Mouse (Mus musculus) lung, embryonic 16.5 days (tissue): ENCODE measurements at regions not wholly inside any gene's neighbourhood (a gene's known extent, or its start where the extent isn't known, plus 50 kb on each side); places are given as distances from the start of the nearest gene placed in this dataset.

Experiments
- ATAC-seq: fragments of 200-750 bp; cut with Nextera tagmentation; 2 replicates; pipeline ENCODE4 v1.8.0; 2017; ENCODE audit warnings: low read depth, mild to moderate bottlenecking, moderate library complexity
- H3K27ac ChIP-seq: fragments of 300-500 bp; sonication (generic); 2 replicates; pipeline ENCODE4 v1.5.1; 2014; ENCODE audit warnings: mild to moderate bottlenecking, control low read depth, low read length
- H3K27me3 ChIP-seq: fragments of 300-500 bp; sonication (generic); 2 replicates; pipeline ENCODE4 v1.6.1; 2014; ENCODE audit warnings: low read depth, low read length, mixed read lengths; ENCODE audit not compliant: control insufficient read depth, insufficient read depth
- H3K36me3 ChIP-seq: fragments of 300-500 bp; sonication (generic); 2 replicates; pipeline ENCODE4 v1.6.1; 2014; ENCODE audit warnings: low read length; ENCODE audit not compliant: control insufficient read depth, insufficient read depth
- H3K4me1 ChIP-seq: fragments of 300-500 bp; sonication (generic); replicated peaks from 2 replicates; pipeline ENCODE4 v1.6.1; 2014; ENCODE audit warnings: low read length, mixed read lengths; ENCODE audit not compliant: control insufficient read depth, insufficient read depth
- H3K4me2 ChIP-seq: fragments of 300-500 bp; sonication (generic); 2 replicates; pipeline ENCODE4 v1.6.1; 2014; ENCODE audit warnings: low read depth, low read length, control low read depth
- H3K4me3 ChIP-seq: fragments of 300-500 bp; sonication (generic); 2 replicates; pipeline ENCODE4 v1.5.1; 2014; ENCODE audit warnings: mild to moderate bottlenecking, low read length, control low read depth
- H3K9ac ChIP-seq: fragments of 300-500 bp; sonication (generic); 2 replicates; pipeline ENCODE4 v1.6.1; 2014; ENCODE audit warnings: low read length, control low read depth
- H3K9me3 ChIP-seq: fragments of 300-500 bp; sonication (generic); 2 replicates; pipeline ENCODE4 v1.6.1; 2016; ENCODE audit warnings: low read length; ENCODE audit not compliant: control insufficient read depth
- WGBS: fragments of 180-500 bp; shearing (Covaris S2); extraction: QIAGEN DNeasy Blood & Tissue Kit; methylation state at CpG from one replicate; pipeline ENCODE4 v1.1.7; 2014; 5-methylcytosine and 5-hydroxymethylcytosine counted together

GRCm38 (mm10) chr8:17700362-17700761, 1277.7 kb downstream of the Defb40 start:
- ATAC-seq: no peak
- Histone ChIP-seq H3K4me2 (no peak overlapping the region), H3K4me3 (no peak overlapping the region), H3K36me3 (no peaks in the 10 kb centered on the region), H3K4me1 (no peaks in the 10 kb centered on the region), H3K27ac (no peak overlapping the region), H3K9ac (no peak overlapping the region), H3K9me3 (no peaks in the 10 kb centered on the region), H3K27me3 (no peaks in the 10 kb centered on the region)
- 62% methylated on average over 3 of the region's 3 CpGs for WGBS

GRCm38 (mm10) chr8:17690074-17690848, 1287.8 kb downstream of the Defb40 start:
- H3K4me2 ChIP-seq: no peak overlapping the region
- H3K9me3 ChIP-seq: no peaks in the 10 kb centered on the region
- peak overlapping the region; percentile 46 for H3K27ac ChIP-seq
- H3K4me1 ChIP-seq: no peaks in the 10 kb centered on the region; the same call in 1 of the 2 replicates
- H3K27me3 ChIP-seq: no peaks in the 10 kb centered on the region
- H3K36me3 ChIP-seq: no peaks in the 10 kb centered on the region
- 35% methylated on average over 4 of the region's 4 CpGs for whole genome bisulfite sequencing
- peak; percentile 95 for ATAC-seq
- H3K4me3 ChIP-seq: no peak overlapping the region
- H3K9ac ChIP-seq: no peak overlapping the region

- peak; percentile 71 for ATAC-seq
- no peaks in the 10 kb centered on the region for H3K9me3 ChIP-seq
Observed at GRCm38 (mm10) chr8:17689641-17690040, 1288.4 kb downstream of the Defb40 start.

GRCm38 (mm10) chr8:17687084-17687483, 1291.0 kb downstream of the Defb40 start:
- Histone ChIP-seq H3K4me2 (no peak overlapping the region), H3K27ac (no peak overlapping the region), H3K4me3 (no peak overlapping the region), H3K36me3 (no peaks in the 10 kb centered on the region), H3K9me3 (no peaks in the 10 kb centered on the region), H3K9ac (no peak overlapping the region), H3K27me3 (no peaks in the 10 kb centered on the region), H3K4me1 (no peaks in the 10 kb centered on the region; the same call in 1 of the 2 replicates)
- WGBS: 41% methylated on average over 3 of the region's 3 CpGs
- ATAC-seq: peak; percentile 67

More at GRCm38 (mm10) chr8:17689641-17690040, 1288.4 kb downstream of the Defb40 start:
- no peak overlapping the region for H3K4me3 ChIP-seq
- no peaks in the 10 kb centered on the region; the same call in 1 of the 2 replicates for H3K4me1 ChIP-seq
- H3K4me2 ChIP-seq: no peak overlapping the region
- H3K27ac ChIP-seq: peak overlapping the region; percentile 46; the same call in 1 of the 2 replicates
- 48% methylated on average over 3 of the region's 3 CpGs for WGBS
- H3K27me3 ChIP-seq: no peaks in the 10 kb centered on the region
- no peak overlapping the region for H3K9ac ChIP-seq
- no peaks in the 10 kb centered on the region for H3K36me3 ChIP-seq

GRCm38 (mm10) chr8:17664371-17665141, 1313.5 kb downstream of the Defb40 start:
- H3K9me3 ChIP-seq: no peaks in the 10 kb centered on the region
- H3K27me3 ChIP-seq: no peaks in the 10 kb centered on the region
- ATAC-seq: peak; percentile 92
- H3K9ac ChIP-seq: no peak overlapping the region
- 28% methylated on average over 6 of the region's 6 CpGs for WGBS
- H3K4me1 ChIP-seq: 0 out of 2 replicates have a peak, but pooled peaks cover 2% of the 10 kb centered on the region
- H3K27ac ChIP-seq: peak overlapping the region; percentile 28; the same call in 1 of the 2 replicates
- H3K4me2 ChIP-seq: no peak overlapping the region
- H3K4me3 ChIP-seq: no peak overlapping the region
- H3K36me3 ChIP-seq: no peaks in the 10 kb centered on the region

GRCm38 (mm10) chr8:17659753-17660361, 1318.2 kb downstream of the Defb40 start:
- H3K4me2 ChIP-seq: no peak overlapping the region

GRCm38 (mm10) chr8:17653786-17654185, 1324.3 kb downstream of the Defb40 start:
- Histone ChIP-seq H3K4me3 (no peak overlapping the region), H3K4me1 (no peaks in the 10 kb centered on the region), H3K27ac (no peak overlapping the region), H3K27me3 (no peaks in the 10 kb centered on the region), H3K36me3 (no peaks in the 10 kb centered on the region), H3K9me3 (no peaks in the 10 kb centered on the region), H3K4me2 (no peak overlapping the region), H3K9ac (no peak overlapping the region)
- no peak for ATAC-seq
- 3% methylated on average over 2 of the region's 2 CpGs for WGBS

More at GRCm38 (mm10) chr8:17659753-17660361, 1318.2 kb downstream of the Defb40 start:
- 0 out of 2 replicates have a peak, but pooled peaks cover 2% of the 10 kb centered on the region for H3K4me1 ChIP-seq
- H3K9me3 ChIP-seq: no peaks in the 10 kb centered on the region
- H3K36me3 ChIP-seq: no peaks in the 10 kb centered on the region
- 65% methylated on average over 6 of the region's 6 CpGs for WGBS
- H3K4me3 ChIP-seq: no peak overlapping the region
- H3K9ac ChIP-seq: no peak overlapping the region
- H3K27me3 ChIP-seq: no peaks in the 10 kb centered on the region
- H3K27ac ChIP-seq: no peak overlapping the region
- no peak for ATAC-seq

GRCm38 (mm10) chr8:17647559-17647958, 1330.5 kb downstream of the Defb40 start:
- H3K4me2 ChIP-seq: no peak overlapping the region

GRCm38 (mm10) chr8:17621109-17621508, 1356.9 kb downstream of the Defb40 start:
- Histone ChIP-seq H3K9me3 (no peaks in the 10 kb centered on the region), H3K36me3 (no peaks in the 10 kb centered on the region), H3K4me3 (no peak overlapping the region), H3K27me3 (no peaks in the 10 kb centered on the region), H3K4me1 (no peaks in the 10 kb centered on the region), H3K4me2 (no peak overlapping the region), H3K9ac (no peak overlapping the region), H3K27ac (no peak overlapping the region)
- 33% methylated on average over 1 of the region's 1 CpGs for WGBS
- ATAC-seq: no peak

More at GRCm38 (mm10) chr8:17647559-17647958, 1330.5 kb downstream of the Defb40 start:
- no peaks in the 10 kb centered on the region for H3K9me3 ChIP-seq
- no peaks in the 10 kb centered on the region for H3K4me1 ChIP-seq
- no peaks in the 10 kb centered on the region for H3K27me3 ChIP-seq
- no peak overlapping the region for H3K27ac ChIP-seq
- no peak overlapping the region for H3K9ac ChIP-seq
- no peak overlapping the region for H3K4me3 ChIP-seq
- no peaks in the 10 kb centered on the region for H3K36me3 ChIP-seq
- ATAC-seq: no peak
